Mouse (Mus musculus): ENCODE measurements around the gene Sart1. TPM values are rescaled to one million over a fixed set of nuclear protein-coding genes. Genes with fewer than 3 reads are reported as not detected.

Gene Sart1
- polyA plus RNA-seq, 1 experiment = 86.5 TPM

GRCm38 (mm10) chr19:5422895-5423443 lies 34.5 kb upstream of the Sart1 start:
- TF ChIP-seq POLR2A (IDR thresholded peaks at IDR 0.05; ENCODE audit: borderline replicate concordance, insufficient read depth, low read length) (no peak), CTCF (IDR thresholded peaks at IDR 0.05; ENCODE audit: borderline replicate concordance, insufficient read depth, low read depth, low read length) (no peak)

GRCm38 (mm10) chr19:5422267-5422666 lies 33.8 kb upstream of the Sart1 start:
- TF ChIP-seq POLR2A (IDR thresholded peaks at IDR 0.05; ENCODE audit: borderline replicate concordance, insufficient read depth, low read length) (no peak), CTCF (IDR thresholded peaks at IDR 0.05; ENCODE audit: borderline replicate concordance, insufficient read depth, low read depth, low read length) (no peak)
- peak overlapping the region; percentile 13 for H3K4me3 ChIP-seq (replicated peaks; ENCODE audit: insufficient read depth, low read depth, low read length)
- DNase-seq = peak; percentile 53 to 69
- H3K4me1 ChIP-seq (ENCODE audit: control insufficient read depth, insufficient read depth, low read length) = peaks cover 33% of the 10 kb centered on the region
- peak overlapping the region; percentile 59; the same call in 1 of the 2 replicates for H3K27ac ChIP-seq (ENCODE audit: insufficient read depth, low read length)
- 13% methylated on average over 10 of the region's 10 CpGs for WGBS
- H3K27me3 ChIP-seq (ENCODE audit: control insufficient read depth, insufficient read depth, low read length) = no peaks in the 10 kb centered on the region

More at GRCm38 (mm10) chr19:5422895-5423443, 34.5 kb upstream of the Sart1 start:
- Histone ChIP-seq H3K4me1 (ENCODE audit: control insufficient read depth, insufficient read depth, low read length) (peaks cover 33% of the 10 kb centered on the region), H3K27ac (ENCODE audit: insufficient read depth, low read length) (no peak overlapping the region), H3K4me3 (replicated peaks; ENCODE audit: insufficient read depth, low read depth, low read length) (peak overlapping the region; percentile 86), H3K27me3 (ENCODE audit: control insufficient read depth, insufficient read depth, low read length) (no peaks in the 10 kb centered on the region)
- DNase-seq = no peak
- 69% methylated on average over 9 of the region's 9 CpGs for WGBS

DNA sequence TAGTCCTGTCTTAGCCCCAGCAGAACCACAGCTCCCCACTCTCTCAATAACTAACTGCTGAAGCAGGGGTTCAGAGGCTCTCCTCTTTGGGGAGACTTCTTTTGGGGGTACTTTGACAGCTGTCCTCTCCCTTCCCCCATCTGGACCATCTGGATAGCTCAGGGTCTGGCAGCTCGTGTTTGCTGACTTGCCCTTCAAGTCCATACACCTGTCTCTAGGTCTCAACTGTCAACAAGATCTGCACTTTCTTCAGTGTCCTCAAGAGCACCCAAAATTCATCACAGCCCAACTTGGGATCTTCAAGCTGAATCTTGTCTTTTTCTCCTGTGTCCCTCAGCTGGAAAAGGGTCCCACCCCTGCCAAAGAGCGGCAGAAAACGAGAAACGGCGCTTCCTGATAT lies 33.3 kb upstream of the Sart1 start:
- TF ChIP-seq CTCF (IDR thresholded peaks at IDR 0.05; ENCODE audit: borderline replicate concordance, insufficient read depth, low read depth, low read length) (no peak), POLR2A (IDR thresholded peaks at IDR 0.05; ENCODE audit: borderline replicate concordance, insufficient read depth, low read length) (no peak)
- DNase-seq = no peak
- 55% methylated on average over 5 of the region's 5 CpGs for WGBS
- H3K4me3 ChIP-seq (replicated peaks; ENCODE audit: insufficient read depth, low read depth, low read length) = peak overlapping the region; percentile 13
- peak overlapping the region; percentile 59; the same call in 1 of the 2 replicates for H3K27ac ChIP-seq (ENCODE audit: insufficient read depth, low read length)
- peaks cover 28% of the 10 kb centered on the region for H3K4me1 ChIP-seq (ENCODE audit: control insufficient read depth, insufficient read depth, low read length)
- no peaks in the 10 kb centered on the region for H3K27me3 ChIP-seq (ENCODE audit: control insufficient read depth, insufficient read depth, low read length)

GRCm38 (mm10) chr19:5420579-5420978 lies 32.1 kb upstream of the Sart1 start:
- Histone ChIP-seq H3K27me3 (ENCODE audit: control insufficient read depth, insufficient read depth, low read length) (no peaks in the 10 kb centered on the region), H3K27ac (ENCODE audit: insufficient read depth, low read length) (0 out of 2 replicates have a peak overlapping the region, but pooled peaks have one; percentile 8), H3K4me1 (ENCODE audit: control insufficient read depth, insufficient read depth, low read length) (peaks cover 20% of the 10 kb centered on the region), H3K4me3 (replicated peaks; ENCODE audit: insufficient read depth, low read depth, low read length) (no peak overlapping the region)
- 87% methylated on average over 6 of the region's 6 CpGs for WGBS
- DNase-seq = no peak
- no peak for TF ChIP-seq CTCF (IDR thresholded peaks at IDR 0.05; ENCODE audit: borderline replicate concordance, insufficient read depth, low read depth, low read length)
- TF ChIP-seq POLR2A (IDR thresholded peaks at IDR 0.05; ENCODE audit: borderline replicate concordance, insufficient read depth, low read length) = no peak

DNA sequence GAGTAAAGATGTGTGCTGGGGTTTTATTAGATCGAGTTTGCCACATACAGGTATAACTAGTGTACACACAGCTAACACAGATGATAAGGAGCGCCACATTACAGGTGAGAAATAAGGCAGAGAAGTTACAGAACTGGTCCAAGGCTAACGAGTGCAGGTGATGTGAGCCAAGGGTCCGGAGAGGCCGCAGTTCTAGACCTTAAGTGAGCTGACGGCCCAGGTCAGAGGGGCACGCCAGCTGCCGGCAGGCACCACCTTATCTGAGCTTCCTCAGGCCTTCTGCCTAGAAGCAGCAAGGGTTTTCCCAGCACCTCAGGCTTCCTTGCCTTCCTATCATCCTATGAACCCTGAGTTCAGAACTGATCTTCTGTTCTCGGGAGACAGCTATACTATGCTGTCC lies 31.1 kb upstream of the Sart1 start:
- Histone ChIP-seq H3K27ac (ENCODE audit: insufficient read depth, low read length) (no peak overlapping the region), H3K4me1 (ENCODE audit: control insufficient read depth, insufficient read depth, low read length) (peaks cover 20% of the 10 kb centered on the region), H3K4me3 (replicated peaks; ENCODE audit: insufficient read depth, low read depth, low read length) (no peak overlapping the region), H3K27me3 (ENCODE audit: control insufficient read depth, insufficient read depth, low read length) (no peaks in the 10 kb centered on the region)
- no peak for TF ChIP-seq CTCF (IDR thresholded peaks at IDR 0.05; ENCODE audit: borderline replicate concordance, insufficient read depth, low read depth, low read length)
- no peak for TF ChIP-seq POLR2A (IDR thresholded peaks at IDR 0.05; ENCODE audit: borderline replicate concordance, insufficient read depth, low read length)
- 92% methylated on average over 9 of the region's 9 CpGs for WGBS
- no peak for DNase-seq

GRCm38 (mm10) chr19:5418750-5419466 lies 30.4 kb upstream of the Sart1 start:
- 95% methylated on average over 8 of the region's 8 CpGs for WGBS
- TF ChIP-seq POLR2A (IDR thresholded peaks at IDR 0.05; ENCODE audit: borderline replicate concordance, insufficient read depth, low read length) (no peak), CTCF (IDR thresholded peaks at IDR 0.05; ENCODE audit: borderline replicate concordance, insufficient read depth, low read depth, low read length) (no peak)
- no peak overlapping the region for H3K27ac ChIP-seq (ENCODE audit: insufficient read depth, low read length)
- peaks cover 20% of the 10 kb centered on the region for H3K4me1 ChIP-seq (ENCODE audit: control insufficient read depth, insufficient read depth, low read length)
- DNase-seq = no peak
- no peaks in the 10 kb centered on the region for H3K27me3 ChIP-seq (ENCODE audit: control insufficient read depth, insufficient read depth, low read length)
- no peak overlapping the region for H3K4me3 ChIP-seq (replicated peaks; ENCODE audit: insufficient read depth, low read depth, low read length)

DNA sequence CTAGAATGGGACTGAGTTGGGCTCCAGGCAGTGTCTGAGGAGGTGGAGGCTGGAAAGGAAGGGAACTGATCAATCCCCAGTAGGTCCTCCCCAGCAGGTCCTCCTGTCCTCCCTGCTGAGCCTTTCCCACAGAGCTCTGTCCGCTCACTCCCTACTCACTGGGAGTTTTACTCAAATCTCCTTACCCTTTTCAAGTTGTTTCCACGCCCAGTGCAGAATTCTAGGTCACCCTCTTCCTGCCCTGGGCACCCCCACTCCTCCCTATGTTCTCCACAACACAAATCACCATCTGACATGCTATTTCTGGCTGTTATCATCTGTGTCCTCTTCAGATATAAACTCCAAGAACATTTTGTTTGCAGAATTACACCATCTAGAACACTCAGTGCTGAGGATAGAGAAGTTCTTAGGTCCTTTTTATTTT lies 26.0 kb upstream of the Sart1 start:
- TF ChIP-seq POLR2A (IDR thresholded peaks at IDR 0.05; ENCODE audit: borderline replicate concordance, insufficient read depth, low read length) (no peak), CTCF (IDR thresholded peaks at IDR 0.05; ENCODE audit: borderline replicate concordance, insufficient read depth, low read depth, low read length) (no peak)
- WGBS = 39% methylated on average over 2 of the region's 2 CpGs
- no peak for DNase-seq
- no peaks in the 10 kb centered on the region for H3K27me3 ChIP-seq (ENCODE audit: control insufficient read depth, insufficient read depth, low read length)
- H3K4me3 ChIP-seq (replicated peaks; ENCODE audit: insufficient read depth, low read depth, low read length) = no peak overlapping the region
- H3K27ac ChIP-seq (ENCODE audit: insufficient read depth, low read length) = no peak overlapping the region
- no peaks in the 10 kb centered on the region for H3K4me1 ChIP-seq (ENCODE audit: control insufficient read depth, insufficient read depth, low read length)

DNA sequence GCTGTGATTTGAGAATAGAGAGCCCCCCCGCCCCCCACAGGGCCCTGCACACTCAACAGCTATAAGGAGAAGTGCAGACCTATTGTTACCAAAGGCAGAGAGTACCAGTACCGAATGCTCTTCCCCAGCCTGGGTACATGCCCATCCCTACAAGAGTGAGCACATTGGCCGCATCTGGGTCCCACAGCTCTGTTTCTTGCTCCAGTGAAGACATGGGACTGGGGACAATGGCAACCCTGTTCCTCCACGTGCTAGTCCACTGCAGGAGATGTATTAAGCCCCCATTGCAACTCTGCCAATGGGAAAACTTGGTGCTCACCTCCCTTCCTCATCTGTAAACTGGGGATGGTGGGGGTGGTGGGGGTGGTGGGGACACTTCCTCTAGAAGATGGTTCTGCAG lies 25.3 kb upstream of the Sart1 start:
- TF ChIP-seq CTCF (IDR thresholded peaks at IDR 0.05; ENCODE audit: borderline replicate concordance, insufficient read depth, low read depth, low read length) = no peak
- no peaks in the 10 kb centered on the region for H3K27me3 ChIP-seq (ENCODE audit: control insufficient read depth, insufficient read depth, low read length)
- DNase-seq = no peak
- H3K4me3 ChIP-seq (replicated peaks; ENCODE audit: insufficient read depth, low read depth, low read length) = no peak overlapping the region
- WGBS = 72% methylated on average over 4 of the region's 4 CpGs
- H3K27ac ChIP-seq (ENCODE audit: insufficient read depth, low read length) = no peak overlapping the region
- H3K4me1 ChIP-seq (ENCODE audit: control insufficient read depth, insufficient read depth, low read length) = no peaks in the 10 kb centered on the region

Measured in cerebellum, adult 2 months (tissue).